Mouse (Mus musculus) myocyte (in vitro differentiated cells): ENCODE data around the gene Rnf182. TPM values are rescaled to one million over a fixed set of nuclear protein-coding genes. Genes with fewer than 3 reads are reported as not detected.

ENCODE experiments used
- H3K27me3 ChIP-seq: one replicate; pipeline ENCODE4 v1.6.1; 2011; ENCODE audit not compliant: control insufficient read depth, insufficient read depth, insufficient read length
- H3K36me3 ChIP-seq: one replicate; pipeline ENCODE4 v1.6.1; 2011; ENCODE audit not compliant: control insufficient read depth, insufficient read depth
- H3K4me2 ChIP-seq: one replicate; pipeline ENCODE4 v1.6.1; 2011; ENCODE audit warnings: low read depth, control low read depth
- H3K4me3 ChIP-seq: one replicate; pipeline ENCODE4 v1.5.1; 2011; ENCODE audit warnings: mild to moderate bottlenecking, control low read depth, moderate library complexity
- H3K79me2 ChIP-seq: one replicate; pipeline ENCODE4 v1.6.1; 2011; ENCODE audit not compliant: control insufficient read depth, insufficient read depth
- H3ac ChIP-seq: one replicate; pipeline ENCODE4 v1.6.1; 2011; ENCODE audit not compliant: control insufficient read depth, insufficient read length
- CEBPB ChIP-seq: IDR thresholded peaks from 2 replicates; pipeline ENCODE4 v1.6.1; 2011; ENCODE audit warnings: mild to moderate bottlenecking, moderate library complexity; ENCODE audit not compliant: poor library complexity, insufficient read depth, severe bottlenecking
- E2F4 ChIP-seq: IDR thresholded peaks from one replicate; pipeline ENCODE4 v1.6.1; 2011; ENCODE audit warnings: mild to moderate bottlenecking, control low read depth, moderate library complexity; ENCODE audit not compliant: insufficient read depth
- MAX ChIP-seq: IDR thresholded peaks from one replicate; pipeline ENCODE4 v1.6.1; 2011; ENCODE audit warnings: low read depth, mild to moderate bottlenecking, control low read depth
- MYOD1 ChIP-seq, 3 experiments: IDR thresholded peaks; one replicate each; pipeline ENCODE4 v1.6.1; 2011; ENCODE audit warnings: control low read depth in 2 of 3, low read depth in 2 of 3, mild to moderate bottlenecking in 2 of 3, moderate library complexity in 1 of 3; ENCODE audit not compliant: insufficient read length in 2 of 3, control insufficient read depth in 1 of 3
- MYOG ChIP-seq, 3 experiments: IDR thresholded peaks; one replicate each; pipeline ENCODE4 v1.6.1; 2011; ENCODE audit warnings: control low read depth in 2 of 3, low read depth in 2 of 3, mild to moderate bottlenecking in 2 of 3; ENCODE audit not compliant: insufficient read length in 2 of 3, control insufficient read depth in 1 of 3, insufficient read depth in 1 of 3
- POLR2A ChIP-seq: IDR thresholded peaks from one replicate; pipeline ENCODE4 v1.6.1; 2011; ENCODE audit warnings: low read depth, mild to moderate bottlenecking, control low read depth, moderate library complexity; ENCODE audit not compliant: insufficient read length
- POLR2AphosphoS2 ChIP-seq: IDR thresholded peaks from one replicate; pipeline ENCODE4 v1.6.1; 2011; ENCODE audit warnings: low read depth, control low read depth; ENCODE audit not compliant: insufficient read length
- REST ChIP-seq: IDR thresholded peaks from one replicate; pipeline ENCODE4 v1.6.1; 2011; ENCODE audit warnings: mild to moderate bottlenecking, control low read depth, moderate library complexity; ENCODE audit not compliant: insufficient read depth, insufficient read length
- SRF ChIP-seq: IDR thresholded peaks from one replicate; pipeline ENCODE4 v1.6.1; 2011; ENCODE audit warnings: low read depth; ENCODE audit not compliant: control insufficient read depth, insufficient read length
- TCF12 ChIP-seq: IDR thresholded peaks from one replicate; pipeline ENCODE4 v1.6.1; 2011; ENCODE audit warnings: mild to moderate bottlenecking, control low read depth; ENCODE audit not compliant: poor library complexity, insufficient read depth, severe bottlenecking
- TCF3 ChIP-seq: IDR thresholded peaks from one replicate; pipeline ENCODE4 v1.6.1; 2011; ENCODE audit warnings: low read depth, control low read depth; ENCODE audit not compliant: insufficient read length
- USF1 ChIP-seq: IDR thresholded peaks from one replicate; pipeline ENCODE4 v1.6.1; 2011; ENCODE audit warnings: low read depth, mild to moderate bottlenecking, control low read depth, moderate library complexity
- polyA plus RNA-seq: library from polyadenylated mRNA; unstranded; fragments of >200 nt; fragmentation: generic; extraction: Trizol; gene quantifications from one replicate; pipeline ENCODE4 v1.2.1, GENCODE M21; 2012; ENCODE audit warnings: missing spikeins

Rnf182 gene
- polyA plus RNA-seq, 1 experiment = not detected

GRCm38 (mm10) chr13:43591828-43592680 lies 23.5 kb upstream of the Rnf182 start:
- TF ChIP-seq MYOD1 (IDR thresholded peaks at IDR 0.05; ENCODE audit: control insufficient read depth in 1 of 3, insufficient read length in 2 of 3, low read depth in 2 of 3) (no peak), CEBPB (no peak), POLR2A (no peak), TCF3 (no peak), REST (no peak), E2F4 (no peak), SRF (no peak), POLR2AphosphoS2 (no peak), MAX (no peak)
- Histone ChIP-seq H3K27me3 (no peaks in the 10 kb centered on the region), H3K79me2 (no peaks in the 10 kb centered on the region), H3K4me2 (no peak overlapping the region), H3K36me3 (no peaks in the 10 kb centered on the region), H3ac (no peak overlapping the region), H3K4me3 (no peak overlapping the region)

DNA sequence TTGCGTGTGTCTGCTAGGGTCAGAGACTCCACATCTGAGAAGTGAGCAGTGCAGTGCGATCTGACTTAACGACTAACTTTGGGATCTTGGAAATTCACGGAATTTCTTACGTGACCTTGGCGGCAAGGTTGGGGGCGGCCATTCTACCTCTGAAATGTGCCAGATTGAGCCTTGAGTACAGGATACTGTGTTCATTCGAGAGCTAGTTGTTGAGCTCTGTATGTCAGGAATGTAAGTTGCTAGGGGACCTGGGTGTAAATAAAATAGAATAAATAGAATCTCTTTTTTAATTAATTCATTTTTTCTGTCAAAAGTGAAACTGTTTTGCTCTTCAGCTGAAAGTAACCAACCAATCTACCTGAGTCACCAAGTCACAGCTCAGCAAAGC lies 22.8 kb upstream of the Rnf182 start:
- Histone ChIP-seq H3K4me2 (no peak overlapping the region), H3K79me2 (no peaks in the 10 kb centered on the region), H3K4me3 (no peak overlapping the region), H3ac (no peak overlapping the region), H3K27me3 (no peaks in the 10 kb centered on the region), H3K36me3 (no peaks in the 10 kb centered on the region)
- TF ChIP-seq MAX (no peak), POLR2A (no peak), SRF (no peak), USF1 (no peak), REST (no peak), MYOG (IDR thresholded peaks at IDR 0.05; ENCODE audit: control insufficient read depth in 1 of 3, insufficient read depth in 1 of 3, insufficient read length in 2 of 3, low read depth in 2 of 3) (no peak), CEBPB (no peak), MYOD1 (IDR thresholded peaks at IDR 0.05; ENCODE audit: control insufficient read depth in 1 of 3, insufficient read length in 2 of 3, low read depth in 2 of 3) (no peak), TCF12 (no peak), TCF3 (no peak), POLR2AphosphoS2 (no peak), E2F4 (no peak)

DNA sequence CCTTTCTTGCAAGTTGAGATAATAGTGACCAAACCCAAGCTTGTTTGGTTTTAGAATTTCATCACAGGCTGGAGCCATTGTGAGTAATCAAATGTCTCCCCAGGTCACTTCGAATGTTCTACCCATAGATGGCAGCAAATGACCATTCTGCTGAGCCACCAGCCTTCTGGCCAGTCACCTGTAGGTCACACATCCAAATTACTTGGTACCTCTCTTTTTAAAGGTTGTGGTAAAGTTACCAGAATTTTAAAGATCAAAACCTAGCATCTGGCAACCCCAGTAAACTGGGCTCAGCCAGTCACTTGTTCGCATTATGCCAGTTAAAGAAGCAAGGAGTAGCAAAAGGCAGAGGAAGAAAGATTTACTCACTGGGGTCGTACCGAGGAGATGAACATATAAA lies 19.6 kb upstream of the Rnf182 start:
- Histone ChIP-seq H3K79me2 (no peaks in the 10 kb centered on the region), H3K4me2 (no peak overlapping the region), H3K36me3 (no peaks in the 10 kb centered on the region), H3K27me3 (peaks cover 10% of the 10 kb centered on the region), H3ac (no peak overlapping the region), H3K4me3 (no peak overlapping the region)
- TF ChIP-seq MYOD1 (IDR thresholded peaks at IDR 0.05; ENCODE audit: control insufficient read depth in 1 of 3, insufficient read length in 2 of 3, low read depth in 2 of 3) (no peak), MAX (no peak), E2F4 (no peak), POLR2A (no peak), MYOG (IDR thresholded peaks at IDR 0.05; ENCODE audit: control insufficient read depth in 1 of 3, insufficient read depth in 1 of 3, insufficient read length in 2 of 3, low read depth in 2 of 3) (no peak), TCF12 (no peak), POLR2AphosphoS2 (no peak), SRF (no peak), TCF3 (no peak), USF1 (no peak), CEBPB (no peak), REST (no peak)

- Histone ChIP-seq H3K36me3 (no peaks in the 10 kb centered on the region), H3ac (no peak overlapping the region), H3K27me3 (peaks cover 17% of the 10 kb centered on the region), H3K4me3 (no peak overlapping the region), H3K79me2 (no peaks in the 10 kb centered on the region), H3K4me2 (no peak overlapping the region)
- TF ChIP-seq REST = no peak
- no peak for TF ChIP-seq TCF12
- TF ChIP-seq MAX = no peak
- TF ChIP-seq MYOG (IDR thresholded peaks at IDR 0.05; ENCODE audit: control insufficient read depth in 1 of 3, insufficient read depth in 1 of 3, insufficient read length in 2 of 3, low read depth in 2 of 3) = no peak
- no peak for TF ChIP-seq CEBPB
- TF ChIP-seq USF1 = no peak
- no peak for TF ChIP-seq MYOD1 (IDR thresholded peaks at IDR 0.05; ENCODE audit: control insufficient read depth in 1 of 3, insufficient read length in 2 of 3, low read depth in 2 of 3)
- TF ChIP-seq POLR2A = no peak
- no peak for TF ChIP-seq TCF3
- TF ChIP-seq SRF = no peak
- TF ChIP-seq POLR2AphosphoS2 = no peak
- no peak for TF ChIP-seq E2F4
These were observed 14.5 kb upstream of the Rnf182 start for GRCm38 (mm10) chr13:43600967-43601366.
